Mouse (Mus musculus) spleen, adult 10 weeks (tissue): ENCODE data around the gene Smc5. TPM values are rescaled to one million over a fixed set of nuclear protein-coding genes. Genes with fewer than 3 reads are reported as not detected.

Experiments
- polyA plus RNA-seq: library from polyadenylated mRNA; stranded (reverse); fragments of 350-450 nt; fragmentation: Illumina TruSeq; extraction: RNeasy Lipid Tissue Mini Kit (QIAGEN cat#74804); gene quantifications from one replicate; pipeline ENCODE4 v1.2.3, GENCODE M21; 2015; ENCODE audit warnings: low replicate concordance; ENCODE audit not compliant: insufficient read depth

Gene Smc5
- polyA plus RNA-seq: 67.0 TPM

GRCm38 (mm10) chr19:23273355-23274053 is at the start of gene Smc5:
Gene Smc5, minus strand, starts transcription at chr19:23273897.

Other genes with a start within 250 kb of the Smc5 start
- gene Klf9, start 132.7 kb downstream of the Smc5 start, polyA plus RNA-seq: 20.7 TPM
- 0.87 TPM for gene Mamdc2, start 174.5 kb upstream of the Smc5 start, polyA plus RNA-seq